ENCODE assay signal across 15 mouse cellular contexts in genomic region chr11:15769651-15770617, GRCm38 (mm10).
DNase-seq lines count a peak whose midpoint lies in the region; ATAC-seq and TF ChIP-seq lines count a peak whose summit lies in the region.
"Had no signal": no experiment of that assay in that cellular context is flagged by ENCODE, and none has a peak within 500 bp of the region (broad histone marks: within the 10 kb centered on the region; RNA-seq: fewer than 3 reads in every experiment).

No protein-coding gene starts in this region.

- DNase-seq in embryonic facial prominence, embryonic 14.5 days (ENCODE audit: low spot score) = peak; percentile 10
- no peak for DNase-seq in embryonic facial prominence, embryonic 10.5 days (ENCODE audit: low spot score)
- peak; percentile 11 for DNase-seq in 3134 (ENCODE audit: extremely low read depth, insufficient read length, low spot score)
- DNase-seq in adrenal gland, postnatal 14 days = peak; percentile 32
- peak; percentile 16 to 34 for DNase-seq in layer of hippocampus, adult 8-10 months (ENCODE audit: low spot score in 2 of 2)
- no peak for DNase-seq in liver, postnatal 0 days
- no peak for DNase-seq in cerebellum, postnatal 4 days (ENCODE audit: low spot score in 2 of 2)
- DNase-seq in limb, embryonic 10.5 days (ENCODE audit: low spot score) = no peak
- DNase-seq: cerebellum, adult 2 months; kidney, adult 8-10 months; liver; lung, postnatal 4 days had no signal

- H3K4me1 ChIP-seq in embryonic facial prominence, embryonic 14.5 days (ENCODE audit: control insufficient read depth, insufficient read depth, low read length) = no peaks in the 10 kb centered on the region
- H3K4me1 ChIP-seq in embryonic facial prominence, embryonic 10.5 days = no peaks in the 10 kb centered on the region
- H3K4me1 ChIP-seq in liver, postnatal 0 days (ENCODE audit: insufficient read depth) = no peaks in the 10 kb centered on the region
- H3K4me1 ChIP-seq in limb, embryonic 10.5 days = no peaks in the 10 kb centered on the region
- H3K4me1 ChIP-seq: stomach, embryonic 15.5 days had no signal

- no peaks in the 10 kb centered on the region for H3K9me3 ChIP-seq in embryonic facial prominence, embryonic 14.5 days (ENCODE audit: control insufficient read depth, low read length)
- no peaks in the 10 kb centered on the region for H3K9me3 ChIP-seq in embryonic facial prominence, embryonic 10.5 days
- H3K9me3 ChIP-seq in liver, postnatal 0 days (ENCODE audit: low read length) = no peaks in the 10 kb centered on the region
- no peaks in the 10 kb centered on the region for H3K9me3 ChIP-seq in limb, embryonic 10.5 days (replicated peaks)
- H3K9me3 ChIP-seq: stomach, embryonic 15.5 days had no signal

- ATAC-seq in embryonic facial prominence, embryonic 14.5 days (ENCODE audit: low read depth) = no peak
- ATAC-seq in liver, postnatal 0 days = no peak
- ATAC-seq: CD4-positive, CD25-positive, alpha-beta regulatory T cell, adult 4 months had no signal

- no peak overlapping the region for H3K4me2 ChIP-seq in embryonic facial prominence, embryonic 14.5 days (ENCODE audit: low read depth, low read length)
- no peak overlapping the region for H3K4me2 ChIP-seq in liver, postnatal 0 days (ENCODE audit: low read depth, low read length)
- H3K4me2 ChIP-seq: stomach, embryonic 15.5 days had no signal

- no peaks in the 10 kb centered on the region for H3K36me3 ChIP-seq in embryonic facial prominence, embryonic 14.5 days (ENCODE audit: control insufficient read depth, insufficient read depth, low read length)
- H3K36me3 ChIP-seq in embryonic facial prominence, embryonic 10.5 days (replicated peaks) = no peaks in the 10 kb centered on the region
- H3K36me3 ChIP-seq in liver, postnatal 0 days (replicated peaks; ENCODE audit: insufficient read depth, low read length) = no peaks in the 10 kb centered on the region
- no peaks in the 10 kb centered on the region for H3K36me3 ChIP-seq in limb, embryonic 10.5 days
- H3K36me3 ChIP-seq: stomach, embryonic 15.5 days had no signal

- no peak overlapping the region for H3K27ac ChIP-seq in embryonic facial prominence, embryonic 14.5 days (replicated peaks; ENCODE audit: low read depth, low read length)
- no peak overlapping the region for H3K27ac ChIP-seq in embryonic facial prominence, embryonic 10.5 days (replicated peaks)
- H3K27ac ChIP-seq in liver, postnatal 0 days (ENCODE audit: low read depth) = no peak overlapping the region
- no peak overlapping the region for H3K27ac ChIP-seq in limb, embryonic 10.5 days
- H3K27ac ChIP-seq: stomach, embryonic 15.5 days had no signal

- H3K9ac ChIP-seq in embryonic facial prominence, embryonic 14.5 days (ENCODE audit: low read depth, low read length) = no peak overlapping the region
- H3K9ac ChIP-seq in liver, postnatal 0 days (replicated peaks) = no peak overlapping the region
- H3K9ac ChIP-seq: stomach, embryonic 15.5 days had no signal

- WGBS in embryonic facial prominence, embryonic 14.5 days = 56% methylated on average over 3 of the region's 3 CpGs
- WGBS in embryonic facial prominence, embryonic 10.5 days = 79% methylated on average over 3 of the region's 3 CpGs
- 61% methylated on average over 3 of the region's 3 CpGs for WGBS in liver, postnatal 0 days (ENCODE audit: insufficient replicate concordance)
- 84% methylated on average over 3 of the region's 3 CpGs for WGBS in limb, embryonic 10.5 days

- H3K27me3 ChIP-seq in embryonic facial prominence, embryonic 14.5 days (replicated peaks; ENCODE audit: control insufficient read depth, insufficient read depth, low read length) = no peaks in the 10 kb centered on the region
- no peaks in the 10 kb centered on the region for H3K27me3 ChIP-seq in embryonic facial prominence, embryonic 10.5 days (replicated peaks; ENCODE audit: low read depth, poor library complexity, severe bottlenecking)
- H3K27me3 ChIP-seq in liver, postnatal 0 days (ENCODE audit: insufficient read depth, low read length) = no peaks in the 10 kb centered on the region
- H3K27me3 ChIP-seq in limb, embryonic 10.5 days (ENCODE audit: low read depth, poor library complexity, severe bottlenecking) = no peaks in the 10 kb centered on the region
- H3K27me3 ChIP-seq: stomach, embryonic 15.5 days had no signal

- no peak overlapping the region for H3K4me3 ChIP-seq in embryonic facial prominence, embryonic 14.5 days (ENCODE audit: low read depth, low read length)
- no peak overlapping the region for H3K4me3 ChIP-seq in embryonic facial prominence, embryonic 10.5 days
- H3K4me3 ChIP-seq in liver, postnatal 0 days (ENCODE audit: low read depth, low read length) = no peak overlapping the region
- H3K4me3 ChIP-seq in limb, embryonic 10.5 days = no peak overlapping the region
- H3K4me3 ChIP-seq: myocyte; stomach, embryonic 15.5 days had no signal

- no peak for TF ChIP-seq EP300 in liver, postnatal 0 days (IDR thresholded peaks at IDR 0.05; ENCODE audit: low read depth)

- TF ChIP-seq CTCF in liver, postnatal 0 days (IDR thresholded peaks at IDR 0.05; ENCODE audit: low read depth) = no peak

Comparison
In these comparisons a context has a peak if more than half of its experiments do, and no peak if none do; other contexts are left out.
1. DNase-seq: peak in embryonic facial prominence, embryonic 14.5 days (single experiment), 3134 (single experiment), adrenal gland, postnatal 14 days (single experiment) and layer of hippocampus, adult 8-10 months (2 of 2); none in embryonic facial prominence, embryonic 10.5 days (single experiment), liver, postnatal 0 days (single experiment), cerebellum, postnatal 4 days (0 of 2) and limb, embryonic 10.5 days (single experiment).